Mouse (Mus musculus) thymus, adult 2 months (tissue): ENCODE measurements around the gene Fis1. TPM values are rescaled to one million over a fixed set of nuclear protein-coding genes. Genes with fewer than 3 reads are reported as not detected.
A peak's percentile ranks its signal among the peaks of the same experiment; 100 is the strongest.

Experiments used
- DNase-seq: peaks from one replicate; pipeline ENCODE4 v3.0.0; 2021
- H3K27ac ChIP-seq: fragments of 200-500 bp; 2 replicates; pipeline ENCODE4 v1.5.1; 2012; ENCODE audit warnings: low read length, control low read depth; ENCODE audit not compliant: control insufficient read depth, insufficient read depth
- H3K27me3 ChIP-seq: fragments of 200-500 bp; 2 replicates; pipeline ENCODE4 v1.6.1; 2012; ENCODE audit warnings: mild to moderate bottlenecking, low read length, moderate library complexity, mixed read lengths; ENCODE audit not compliant: control insufficient read depth, insufficient read depth
- H3K36me3 ChIP-seq: fragments of 200-500 bp; 2 replicates; pipeline ENCODE4 v1.6.1; 2012; ENCODE audit warnings: mild to moderate bottlenecking, low read length, moderate library complexity; ENCODE audit not compliant: control insufficient read depth, insufficient read depth
- H3K4me1 ChIP-seq: fragments of 200-500 bp; replicated peaks from 2 replicates; pipeline ENCODE4 v1.6.1; 2012; ENCODE audit warnings: low read length; ENCODE audit not compliant: control insufficient read depth, insufficient read depth
- H3K4me3 ChIP-seq: fragments of 200-500 bp; 2 replicates; pipeline ENCODE4 v1.5.1; 2012; ENCODE audit warnings: mild to moderate bottlenecking, low read length, control low read depth, moderate library complexity; ENCODE audit not compliant: control insufficient read depth, insufficient read depth
- CTCF ChIP-seq: fragments of 200-500 bp; IDR thresholded peaks from 2 replicates; pipeline ENCODE4 v1.5.1; 2012; ENCODE audit warnings: mild to moderate bottlenecking, control low read depth, low read length, moderate library complexity, borderline replicate concordance; ENCODE audit not compliant: control insufficient read depth, poor library complexity, insufficient read depth; ENCODE audit errors: extremely low read depth
- POLR2A ChIP-seq: fragments of 200-500 bp; IDR thresholded peaks from 2 replicates; pipeline ENCODE4 v1.6.1; 2012; ENCODE audit warnings: mild to moderate bottlenecking, low read length, control low read depth, moderate library complexity; ENCODE audit not compliant: control insufficient read depth, poor library complexity, insufficient read depth; ENCODE audit errors: extremely low read depth
- WGBS: fragments of 180-500 bp; shearing (Covaris S2); methylation state at CpG from one replicate; pipeline ENCODE4 v1.1.7; 2018; 5-methylcytosine and 5-hydroxymethylcytosine counted together
- polyA plus RNA-seq: library from polyadenylated mRNA; depleted of rRNA; stranded (reverse); fragments of >200 nt; gene quantifications from 2 replicates; pipeline ENCODE4 v1.2.3, GENCODE M21; 2012

Gene Fis1
- polyA plus RNA-seq, 1 experiment: 214 TPM

DNA sequence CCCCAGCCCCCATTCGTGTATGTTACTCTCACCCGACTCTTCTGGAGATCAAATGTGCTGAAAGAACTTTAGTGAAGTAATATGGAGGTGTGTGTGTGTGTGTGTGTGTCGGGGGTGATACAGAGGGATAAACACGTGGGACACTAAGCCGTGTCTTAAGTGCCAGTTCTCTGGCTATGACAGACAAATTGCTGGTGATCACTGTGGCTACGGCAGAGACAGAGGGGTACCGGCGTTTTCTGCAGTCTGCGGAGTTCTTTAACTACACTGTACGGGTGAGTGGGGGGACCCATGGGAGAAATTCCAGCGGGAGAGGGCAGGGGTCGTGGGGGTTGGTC is 34.8 kb downstream of the Fis1 start, which contains the start of gene Znhit1:
Znhit1 (minus strand) TSS at position 88 of the 338 bp plus-strand sequence.
- Histone ChIP-seq H3K4me1 (peaks cover 14% of the 10 kb centered on the region), H3K27me3 (no peaks in the 10 kb centered on the region), H3K4me3 (peak within 1 kb of the TSS; percentile 82), H3K27ac (no peak within 1 kb of the TSS), H3K36me3 (no peaks in the 10 kb centered on the region)
- DNase-seq: no peak
- WGBS: 4% methylated on average over 12 of the region's 12 CpGs
- no peak for TF ChIP-seq POLR2A

- TF ChIP-seq CTCF (no peak), POLR2A (no peak)
- Histone ChIP-seq H3K27ac (no peak overlapping the region), H3K4me1 (peaks cover 14% of the 10 kb centered on the region), H3K27me3 (no peaks in the 10 kb centered on the region), H3K4me3 (no peak overlapping the region), H3K36me3 (no peaks in the 10 kb centered on the region)
- WGBS: 51% methylated on average over 7 of the region's 7 CpGs
- no peak for DNase-seq
Observed at GRCm38 (mm10) chr5:136988420-136988819, 35.3 kb downstream of the Fis1 start.

DNA sequence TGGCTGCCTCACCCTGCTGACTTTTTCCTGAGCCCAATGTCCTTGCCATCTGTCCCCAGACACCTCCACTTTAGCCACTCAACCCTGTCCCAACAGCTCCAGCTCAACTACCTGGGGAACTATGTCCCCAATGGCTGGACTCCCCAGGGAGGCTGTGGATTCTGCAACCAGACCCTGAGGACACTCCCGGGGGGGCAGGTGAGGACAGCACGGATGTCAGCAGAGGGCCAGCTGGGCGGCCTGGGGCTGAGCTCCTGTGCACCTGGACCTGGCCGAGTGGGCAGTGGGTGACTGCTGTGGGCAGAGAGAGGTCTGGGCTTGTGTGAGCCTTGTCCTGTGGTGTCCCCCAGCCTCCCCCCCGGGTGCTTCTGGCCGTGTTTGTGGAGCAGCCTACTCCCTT is 36.7 kb downstream of the Fis1 start:
- Histone ChIP-seq H3K27me3 (no peaks in the 10 kb centered on the region), H3K4me1 (peaks cover 14% of the 10 kb centered on the region), H3K27ac (no peak overlapping the region), H3K36me3 (no peaks in the 10 kb centered on the region), H3K4me3 (no peak overlapping the region)
- TF ChIP-seq POLR2A: no peak
- TF ChIP-seq CTCF: no peak
- WGBS: 98% methylated on average over 6 of the region's 6 CpGs
- DNase-seq: no peak

GRCm38 (mm10) chr5:136999449-136999848 is 46.4 kb downstream of the Fis1 start:
- 84% methylated on average over 5 of the region's 5 CpGs for WGBS
- Histone ChIP-seq H3K4me3 (no peak overlapping the region), H3K27me3 (no peaks in the 10 kb centered on the region), H3K4me1 (no peaks in the 10 kb centered on the region), H3K27ac (no peak overlapping the region), H3K36me3 (no peaks in the 10 kb centered on the region)
- TF ChIP-seq CTCF (no peak), POLR2A (no peak)
- DNase-seq: no peak

DNA sequence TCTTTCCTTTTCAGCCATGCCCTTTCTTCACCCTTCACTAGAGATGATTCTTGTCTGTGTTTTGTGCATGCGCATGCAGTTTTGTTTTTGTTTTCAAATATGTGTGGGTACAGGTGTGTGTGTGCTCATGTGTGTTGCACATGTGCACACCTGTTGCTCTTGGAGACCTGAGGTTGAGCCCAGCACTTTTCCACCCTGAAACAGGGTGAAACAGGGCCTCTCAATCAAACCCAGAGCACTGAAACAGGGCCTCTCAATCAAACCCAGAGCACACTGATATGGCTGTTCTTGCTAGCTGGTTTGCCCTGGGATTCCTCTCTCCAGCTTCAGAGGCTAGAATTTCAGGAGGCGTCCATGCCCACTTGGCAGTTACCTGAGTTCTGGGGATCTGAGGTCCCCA is 47.5 kb downstream of the Fis1 start:
- WGBS: 100% methylated on average over 2 of the region's 2 CpGs
- TF ChIP-seq CTCF (no peak), POLR2A (no peak)
- no peak overlapping the region for H3K27ac ChIP-seq
- DNase-seq: no peak
- H3K27me3 ChIP-seq: no peaks in the 10 kb centered on the region
- H3K4me1 ChIP-seq: no peaks in the 10 kb centered on the region
- H3K4me3 ChIP-seq: no peak overlapping the region
- H3K36me3 ChIP-seq: no peaks in the 10 kb centered on the region

GRCm38 (mm10) chr5:137007276-137007675 is 54.2 kb downstream of the Fis1 start:
- TF ChIP-seq CTCF: no peak
- TF ChIP-seq POLR2A: no peak
- H3K36me3 ChIP-seq: no peaks in the 10 kb centered on the region
- WGBS: 54% methylated on average over 8 of the region's 8 CpGs
- H3K27me3 ChIP-seq: no peaks in the 10 kb centered on the region
- H3K27ac ChIP-seq: no peak overlapping the region
- DNase-seq: no peak
- no peak overlapping the region for H3K4me3 ChIP-seq
- no peaks in the 10 kb centered on the region for H3K4me1 ChIP-seq

- 21% methylated on average over 3 of the region's 3 CpGs for WGBS
Observed at GRCm38 (mm10) chr5:137009988-137010387, 56.9 kb downstream of the Fis1 start.

More at GRCm38 (mm10) chr5:137009988-137010387, 56.9 kb downstream of the Fis1 start:
- Histone ChIP-seq H3K27ac (no peak overlapping the region), H3K4me3 (no peak overlapping the region), H3K27me3 (no peaks in the 10 kb centered on the region), H3K36me3 (no peaks in the 10 kb centered on the region), H3K4me1 (no peaks in the 10 kb centered on the region)
- DNase-seq: peak; percentile 42
- TF ChIP-seq CTCF (no peak), POLR2A (no peak)
